In the genomic region with DNA sequence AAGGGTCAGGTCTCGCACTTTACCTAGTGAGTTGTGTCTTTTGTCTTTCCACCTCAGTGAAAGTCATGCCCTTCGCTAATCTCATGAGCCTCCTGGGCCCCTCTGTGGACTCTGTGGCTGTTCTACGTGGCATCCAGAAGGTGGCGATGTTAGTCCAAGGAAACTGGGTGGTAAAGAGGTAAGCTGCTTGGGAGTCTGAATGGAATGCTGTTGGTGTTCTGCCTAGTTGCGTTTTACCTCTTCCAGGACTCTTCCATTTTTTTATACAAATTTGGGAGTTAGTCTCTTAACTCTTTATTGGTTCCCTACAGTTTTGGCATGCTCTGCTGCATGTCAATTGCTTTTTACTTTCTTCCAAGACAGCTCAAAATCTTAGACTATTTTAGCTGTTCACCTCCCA, we compare ENCODE assay signal across 9 mouse cellular contexts. TPM values are rescaled to one million over a fixed set of nuclear protein-coding genes. Genes with fewer than 3 reads are reported as not detected.
DNase-seq lines count a peak whose midpoint lies in the region; ATAC-seq and TF ChIP-seq lines count a peak whose summit lies in the region.
"Had no signal": no experiment of that assay in that cellular context is flagged by ENCODE, and none has a peak within 500 bp of the region (broad histone marks: within the 10 kb centered on the region; RNA-seq: fewer than 3 reads in every experiment).

No protein-coding gene starts in this region.

- H3K79me3 ChIP-seq in C2C12 (ENCODE audit: low read depth): no peaks in the 10 kb centered on the region

- H3K79me2 ChIP-seq in C2C12 (ENCODE audit: control insufficient read depth, insufficient read depth): no peaks in the 10 kb centered on the region

- H3K27me3 ChIP-seq in C2C12 (ENCODE audit: control insufficient read depth, insufficient read depth, insufficient read length): no peaks in the 10 kb centered on the region
- H3K27me3 ChIP-seq in forebrain, embryonic 16.5 days (replicated peaks; ENCODE audit: control insufficient read depth, insufficient read depth, low read length): no peaks in the 10 kb centered on the region
- H3K27me3 ChIP-seq in kidney, postnatal 0 days (ENCODE audit: insufficient read depth, low read length): no peaks in the 10 kb centered on the region

- no peak overlapping the region for H3ac ChIP-seq in C2C12 (ENCODE audit: control insufficient read depth, insufficient read length, low read depth)

- H3K9me3 ChIP-seq in forebrain, embryonic 16.5 days (ENCODE audit: control insufficient read depth, low read length): no peaks in the 10 kb centered on the region
- H3K9me3 ChIP-seq in kidney, postnatal 0 days (replicated peaks; ENCODE audit: low read length): no peaks in the 10 kb centered on the region

- no peak overlapping the region for H3K4me3 ChIP-seq in C2C12 (ENCODE audit: insufficient read depth, poor library complexity, severe bottlenecking)
- H3K4me3 ChIP-seq in forebrain, embryonic 16.5 days (replicated peaks; ENCODE audit: low read length): no peak overlapping the region
- H3K4me3 ChIP-seq in kidney, postnatal 0 days (replicated peaks; ENCODE audit: low read depth, low read length): no peak overlapping the region
- H3K4me3 ChIP-seq: myocyte had no signal

- H3K4me1 ChIP-seq in forebrain, embryonic 16.5 days (replicated peaks; ENCODE audit: control insufficient read depth, insufficient read depth, low read length): no peaks in the 10 kb centered on the region
- no peaks in the 10 kb centered on the region for H3K4me1 ChIP-seq in kidney, postnatal 0 days (replicated peaks; ENCODE audit: insufficient read depth, low read length)

- peak; percentile 51 for DNase-seq in gastrocnemius, adult 18-20 months (ENCODE audit: low spot score)
- no peak for DNase-seq in gastrocnemius, postnatal 36 days
- peak; percentile 69 for DNase-seq in adrenal gland, postnatal 14 days
- DNase-seq in kidney, postnatal 0 days (ENCODE audit: low spot score): peak; percentile 88
- DNase-seq in lung, postnatal 10 days: peak; percentile 75
- DNase-seq in spleen, postnatal 36 days (ENCODE audit: low spot score in 2 of 2): peak; percentile 36 to 38

- TF ChIP-seq CTCF in C2C12 (IDR thresholded peaks at IDR 0.05; ENCODE audit: control insufficient read depth, insufficient read depth, insufficient read length): peak; percentile 53
- peak; percentile 89 for TF ChIP-seq CTCF in kidney, postnatal 0 days (IDR thresholded peaks at IDR 0.05; ENCODE audit: low read depth)

- H3K4me2 ChIP-seq in forebrain, embryonic 16.5 days (ENCODE audit: low read length): no peak overlapping the region
- H3K4me2 ChIP-seq in kidney, postnatal 0 days (ENCODE audit: low read length): no peak overlapping the region

- intact Hi-C loops in gastrocnemius, postnatal 36 days (cut with DNase I): loop anchor here (5.0 kb wide), 1 partner anchor 128 kb away; no protein-coding TSS in a partner anchor

- H3K27ac ChIP-seq in forebrain, embryonic 16.5 days (ENCODE audit: low read length): no peak overlapping the region
- no peak overlapping the region for H3K27ac ChIP-seq in kidney, postnatal 0 days

- peak; percentile 58; the same call in 1 of the 2 replicates for ATAC-seq in forebrain, embryonic 16.5 days
- ATAC-seq in kidney, postnatal 0 days (replicated peaks; ENCODE audit: low FRiP score, low read depth): peak; percentile 74; the same call in 1 of the 2 replicates

- H3K9ac ChIP-seq in forebrain, embryonic 16.5 days (replicated peaks; ENCODE audit: low read depth, low read length): no peak overlapping the region
- no peak overlapping the region for H3K9ac ChIP-seq in kidney, postnatal 0 days (ENCODE audit: low read depth, low read length)

- 25% methylated on average over 5 of the region's 5 CpGs for WGBS in forebrain, embryonic 16.5 days
- WGBS in kidney, postnatal 0 days: 39% methylated on average over 5 of the region's 5 CpGs

- peaks cover 41% of the 10 kb centered on the region for H3K36me3 ChIP-seq in C2C12 (ENCODE audit: control insufficient read depth, insufficient read depth)
- peaks cover 39% of the 10 kb centered on the region for H3K36me3 ChIP-seq in forebrain, embryonic 16.5 days (ENCODE audit: control insufficient read depth, insufficient read depth)
- peaks cover 68% of the 10 kb centered on the region for H3K36me3 ChIP-seq in kidney, postnatal 0 days (ENCODE audit: insufficient read depth, low read length)

TF ChIP-seq in C2C12, 6 proteins besides CTCF, POLR2A, EP300 and RAD21:
- TF ChIP-seq MAX (IDR thresholded peaks at IDR 0.05) (no peak), FOSL1 (IDR thresholded peaks at IDR 0.05; ENCODE audit: insufficient read depth, low read length, poor library complexity, severe bottlenecking) (no peak), MYOG (IDR thresholded peaks at IDR 0.05; ENCODE audit: control insufficient read depth, extremely low read depth, insufficient read length) (no peak), CEBPB (IDR thresholded peaks at IDR 0.05; ENCODE audit: low read depth) (no peak), USF1 (IDR thresholded peaks at IDR 0.05; ENCODE audit: low read depth) (no peak)
TF ChIP-seq in C2C12: peak in this region for 0.

RNA-seq across cellular contexts. Expression of a gene that starts 17.2 kb away (rescaled TPM):
- total RNA-seq in gastrocnemius, adult 18-20 months (2021): 10 to 100 TPM in 1 of 2 experiments, 1 to 10 TPM in 1; 9.0 to 10.0 TPM
- 10 to 100 TPM; 10.7 to 11.4 TPM for total RNA-seq in gastrocnemius, postnatal 36 days (2021)
- polyA plus RNA-seq in C2C12 (2012; fragmentation: generic; extraction: Trizol): 15.9 TPM
- total RNA-seq in adrenal gland, postnatal 14 days (2021): 23.3 and 27.2 TPM in 2 replicates
- polyA plus RNA-seq in forebrain, embryonic 16.5 days (2015; fragmentation: Nextera tagmentation; extraction: Ambion mirVana): 32.6 and 34.5 TPM in 2 replicates
- polyA plus RNA-seq in kidney, postnatal 0 days (2015; fragmentation: Nextera tagmentation; extraction: Ambion mirVana): 31.8 and 34.0 TPM in 2 replicates

RNA-seq across cellular contexts. Expression of a gene that starts 47.4 kb away (rescaled TPM):
- total RNA-seq in gastrocnemius, adult 18-20 months (2021): 1 to 10 TPM; 2.3 to 3.9 TPM
- 1 to 10 TPM; 2.8 to 3.0 TPM for total RNA-seq in gastrocnemius, postnatal 36 days (2021)
- polyA plus RNA-seq in C2C12 (2012; fragmentation: generic; extraction: Trizol): 19.3 TPM
- total RNA-seq in adrenal gland, postnatal 14 days (2021): 14.2 and 16.3 TPM in 2 replicates
- polyA plus RNA-seq in forebrain, embryonic 16.5 days (2015; fragmentation: Nextera tagmentation; extraction: Ambion mirVana): 8.8 and 9.0 TPM in 2 replicates
- 9.7 and 10.1 TPM in 2 replicates for polyA plus RNA-seq in kidney, postnatal 0 days (2015; fragmentation: Nextera tagmentation; extraction: Ambion mirVana)

RNA-seq across cellular contexts. Expression of a gene that starts 47.6 kb away (rescaled TPM):
- not detected for total RNA-seq in gastrocnemius, adult 18-20 months (2021)
- total RNA-seq in gastrocnemius, postnatal 36 days (2021): not detected
- polyA plus RNA-seq in C2C12 (2012; fragmentation: generic; extraction: Trizol): not detected
- total RNA-seq in adrenal gland, postnatal 14 days (2021): not detected in 2 replicates
- polyA plus RNA-seq in forebrain, embryonic 16.5 days (2015; fragmentation: Nextera tagmentation; extraction: Ambion mirVana): 0.17 TPM in 1 of 2 replicates, not detected in the other
- polyA plus RNA-seq in kidney, postnatal 0 days (2015; fragmentation: Nextera tagmentation; extraction: Ambion mirVana): 0.22 and 0.52 TPM in 2 replicates

Comparison
In these comparisons a context has a peak if more than half of its experiments do, and no peak if none do; other contexts are left out.
1. DNase-seq: peak in gastrocnemius, adult 18-20 months (single experiment), adrenal gland, postnatal 14 days (single experiment), kidney, postnatal 0 days (single experiment), lung, postnatal 10 days (single experiment) and spleen, postnatal 36 days (2 of 2); none in gastrocnemius, postnatal 36 days (0 of 2).